In the genomic region with DNA sequence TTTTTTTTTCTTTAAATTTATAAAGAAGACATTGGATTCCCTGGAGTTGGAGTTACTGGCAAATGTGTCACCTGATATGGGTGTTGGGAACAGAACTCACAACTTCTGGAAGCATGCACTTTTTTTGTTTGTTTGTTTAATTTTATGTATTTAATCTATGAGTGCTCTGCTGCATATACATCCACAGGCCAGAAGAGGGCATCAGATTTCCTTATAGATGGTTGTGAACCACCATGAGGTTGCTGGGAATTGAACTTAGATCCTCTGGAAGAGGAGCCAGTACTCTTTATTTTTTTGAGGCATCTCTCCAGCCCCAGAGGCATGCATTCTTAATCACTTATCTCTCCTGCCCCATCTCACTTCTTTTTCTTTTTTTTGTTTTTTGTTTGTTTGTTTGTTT, we compare ENCODE assay signal across 1 mouse cellular context.
TF ChIP-seq lines count a peak whose summit lies in the region.

No protein-coding gene starts in this region.

TF ChIP-seq in MEL, 35 proteins besides CTCF, POLR2A, EP300 and RAD21:
- TF ChIP-seq SMC3 (IDR thresholded peaks at IDR 0.05; ENCODE audit: low read depth, low read length) (peak; percentile 14; the same call in 1 of the 2 replicates), MYB (IDR thresholded peaks at IDR 0.05; ENCODE audit: low read depth, low read length) (no peak), NELFE (IDR thresholded peaks at IDR 0.05; ENCODE audit: low read depth, low read length) (no peak), TCF12 (IDR thresholded peaks at IDR 0.05; ENCODE audit: low read depth, low read length) (no peak), ZMIZ1 (IDR thresholded peaks at IDR 0.05; ENCODE audit: low read depth, low read length) (no peak)
